Mouse (Mus musculus): ENCODE measurements around the gene Slc38a2.

DNA sequence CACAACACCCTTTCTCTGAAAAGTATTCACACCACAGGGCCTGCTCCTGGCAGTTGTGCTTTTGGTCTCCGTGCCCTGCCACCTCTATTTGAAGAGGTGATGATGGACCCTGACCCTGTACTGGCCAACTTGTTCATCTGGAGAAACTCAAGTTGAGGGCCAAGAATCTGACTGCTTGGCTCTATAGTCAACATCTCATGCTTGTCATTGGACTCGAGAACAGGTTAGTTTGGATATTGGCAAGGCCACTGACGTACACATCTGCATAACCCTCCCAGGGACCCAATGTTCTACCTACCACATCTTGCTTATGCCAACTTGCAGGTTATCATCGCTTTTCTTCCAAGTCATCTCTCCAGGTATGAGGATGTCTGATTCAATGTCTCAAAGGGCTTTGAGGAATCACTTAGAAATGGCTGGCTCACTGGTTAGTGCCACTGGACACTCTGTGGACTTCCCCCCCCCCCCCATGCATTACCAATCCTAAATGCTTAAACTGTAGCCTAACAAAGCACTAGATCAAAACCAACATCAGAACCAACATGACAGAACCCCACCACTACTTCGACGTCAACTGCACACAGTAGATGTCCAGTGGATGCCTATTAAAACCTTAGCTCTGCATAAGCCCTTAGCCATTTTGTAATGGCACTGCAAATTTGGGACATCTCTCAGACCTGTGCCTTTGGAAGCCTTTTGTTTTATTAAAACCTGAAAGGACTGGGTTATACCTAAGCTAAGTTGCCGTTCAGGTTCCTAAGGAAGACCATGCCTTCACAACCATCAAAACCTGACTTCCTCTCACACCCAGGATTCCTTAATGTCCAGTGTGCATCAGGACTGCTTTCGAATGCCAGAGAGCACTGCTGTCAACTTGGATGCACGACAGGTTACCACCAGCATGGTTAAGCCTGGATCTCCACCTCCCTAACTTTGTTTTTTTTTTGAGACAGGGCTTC is 13.1 kb downstream of the Slc38a2 start:
- TF ChIP-seq GATA1 (IDR thresholded peaks at IDR 0.05; ENCODE audit: borderline replicate concordance, low read length) (no peak), FLI1 (IDR thresholded peaks at IDR 0.05; ENCODE audit: low read length) (no peak)
